Mouse (Mus musculus) liver, adult 2 months (tissue): ENCODE measurements around the gene Klhdc4. TPM values are rescaled to one million over a fixed set of nuclear protein-coding genes. Genes with fewer than 3 reads are reported as not detected.

Experiments
- DNase-seq: peaks from one replicate; pipeline ENCODE4 v3.0.0-alpha.2; 2011; ENCODE audit warnings: low read depth, low spot score; ENCODE audit errors: extremely low read depth
- H3K27ac ChIP-seq: fragments of 200-500 bp; replicated peaks from 2 replicates; pipeline ENCODE4 v1.5.1; 2012; ENCODE audit warnings: low read depth, mild to moderate bottlenecking, control low read depth, inconsistent platforms, low read length; ENCODE audit not compliant: insufficient read depth
- H3K27me3 ChIP-seq: fragments of 200-500 bp; 2 replicates; pipeline ENCODE4 v1.6.1; 2012; ENCODE audit warnings: mild to moderate bottlenecking, moderate library complexity, low read length, inconsistent platforms; ENCODE audit not compliant: control insufficient read depth, insufficient read depth
- H3K36me3 ChIP-seq: fragments of 200-500 bp; 2 replicates; pipeline ENCODE4 v1.6.1; 2012; ENCODE audit warnings: low read length, inconsistent platforms; ENCODE audit not compliant: control insufficient read depth, insufficient read depth
- H3K4me1 ChIP-seq: fragments of 200-500 bp; 2 replicates; pipeline ENCODE4 v1.6.1; 2011; ENCODE audit warnings: low read length; ENCODE audit not compliant: control insufficient read depth, insufficient read depth
- H3K4me3 ChIP-seq: fragments of 200-500 bp; 2 replicates; pipeline ENCODE4 v1.5.1; 2011; ENCODE audit warnings: low read depth, mild to moderate bottlenecking, control low read depth, low read length, moderate library complexity; ENCODE audit not compliant: insufficient read depth
- H3K79me2 ChIP-seq: fragments of 200-500 bp; 2 replicates; pipeline ENCODE4 v1.6.1; 2012; ENCODE audit warnings: inconsistent platforms, mild to moderate bottlenecking, low read length, moderate library complexity; ENCODE audit not compliant: control insufficient read depth, insufficient read depth
- H3K9ac ChIP-seq: fragments of 200-500 bp; 2 replicates; pipeline ENCODE4 v1.6.1; 2012; ENCODE audit warnings: low read depth, mild to moderate bottlenecking, control low read depth, inconsistent platforms, low read length
- CTCF ChIP-seq: fragments of 200-500 bp; IDR thresholded peaks from 2 replicates; pipeline ENCODE4 v1.5.1; 2011; ENCODE audit warnings: low read depth, low read length, control low read depth
- POLR2A ChIP-seq: fragments of 200-500 bp; IDR thresholded peaks from 2 replicates; pipeline ENCODE4 v1.6.1; 2011; ENCODE audit warnings: low read length, control low read depth; ENCODE audit not compliant: insufficient read depth; ENCODE audit errors: extremely low read depth
- WGBS: fragments of 180-500 bp; shearing (Covaris S2); methylation state at CpG from one replicate; pipeline ENCODE4 v1.1.7; 2018; 5-methylcytosine and 5-hydroxymethylcytosine counted together
- polyA plus RNA-seq: library from polyadenylated mRNA; depleted of rRNA; stranded (reverse); fragments of >200 nt; gene quantifications from 2 replicates; pipeline ENCODE4 v1.2.3, GENCODE M21; 2012
- total RNA-seq: library from RNA; depleted of rRNA; stranded (reverse); fragments of >200 nt; gene quantifications from 2 replicates; pipeline ENCODE4 v1.2.3, GENCODE M21; 2014

Gene Klhdc4
- total and polyA plus RNA-seq, 2 experiments, result 11.9 to 14.8 TPM

GRCm38 (mm10) chr8:121874031-121874430 is 44.7 kb upstream of the Klhdc4 start:
- TF ChIP-seq CTCF (peak; percentile 96), POLR2A (no peak)
- Histone ChIP-seq H3K36me3 (no peaks in the 10 kb centered on the region), H3K27ac (no peak overlapping the region), H3K27me3 (no peaks in the 10 kb centered on the region), H3K4me3 (no peak overlapping the region), H3K4me1 (peaks cover 2% of the 10 kb centered on the region; the same call in 1 of the 2 replicates), H3K9ac (no peak overlapping the region), H3K79me2 (no peaks in the 10 kb centered on the region)
- 36% methylated on average over 9 of the region's 9 CpGs for WGBS
- peak; percentile 53 for DNase-seq

GRCm38 (mm10) chr8:121871833-121872440 is 42.6 kb upstream of the Klhdc4 start:
- Histone ChIP-seq H3K27ac (no peak overlapping the region), H3K36me3 (no peaks in the 10 kb centered on the region), H3K79me2 (no peaks in the 10 kb centered on the region), H3K9ac (no peak overlapping the region), H3K4me3 (no peak overlapping the region), H3K27me3 (no peaks in the 10 kb centered on the region), H3K4me1 (peaks cover 2% of the 10 kb centered on the region; the same call in 1 of the 2 replicates)
- no peak for TF ChIP-seq CTCF
- no peak for TF ChIP-seq POLR2A
- WGBS, result 31% methylated on average over 10 of the region's 10 CpGs
- DNase-seq, result no peak

GRCm38 (mm10) chr8:121870190-121870589 is 40.8 kb upstream of the Klhdc4 start:
- Histone ChIP-seq H3K4me3 (no peak overlapping the region), H3K36me3 (no peaks in the 10 kb centered on the region), H3K27me3 (no peaks in the 10 kb centered on the region), H3K9ac (no peak overlapping the region), H3K79me2 (no peaks in the 10 kb centered on the region), H3K4me1 (peaks cover 2% of the 10 kb centered on the region; the same call in 1 of the 2 replicates), H3K27ac (no peak overlapping the region)
- peak; percentile 79 for DNase-seq
- TF ChIP-seq POLR2A (no peak), CTCF (no peak)
- WGBS, result 29% methylated on average over 2 of the region's 2 CpGs

- Histone ChIP-seq H3K4me1 (peaks cover 2% of the 10 kb centered on the region; the same call in 1 of the 2 replicates), H3K27ac (no peak overlapping the region), H3K9ac (no peak overlapping the region), H3K36me3 (no peaks in the 10 kb centered on the region), H3K4me3 (no peak overlapping the region), H3K27me3 (no peaks in the 10 kb centered on the region), H3K79me2 (no peaks in the 10 kb centered on the region)
- peak; percentile 16 for DNase-seq
- WGBS, result 33% methylated on average over 7 of the region's 7 CpGs
- TF ChIP-seq POLR2A, result no peak
- no peak for TF ChIP-seq CTCF
Measured at GRCm38 (mm10) chr8:121868896-121869295, 39.5 kb upstream of the Klhdc4 start.

GRCm38 (mm10) chr8:121868196-121868595 is 38.8 kb upstream of the Klhdc4 start:
- Histone ChIP-seq H3K79me2 (no peaks in the 10 kb centered on the region), H3K9ac (no peak overlapping the region), H3K27me3 (no peaks in the 10 kb centered on the region), H3K27ac (no peak overlapping the region), H3K4me1 (peaks cover 2% of the 10 kb centered on the region; the same call in 1 of the 2 replicates), H3K36me3 (no peaks in the 10 kb centered on the region), H3K4me3 (no peak overlapping the region)
- TF ChIP-seq POLR2A, result no peak
- no peak for TF ChIP-seq CTCF
- no peak for DNase-seq
- 84% methylated on average over 5 of the region's 5 CpGs for WGBS

GRCm38 (mm10) chr8:121865356-121865755 is 36.0 kb upstream of the Klhdc4 start:
- Histone ChIP-seq H3K27me3 (no peaks in the 10 kb centered on the region), H3K79me2 (no peaks in the 10 kb centered on the region), H3K27ac (no peak overlapping the region), H3K4me3 (no peak overlapping the region), H3K36me3 (no peaks in the 10 kb centered on the region), H3K9ac (no peak overlapping the region), H3K4me1 (peaks cover under 1% of the 10 kb centered on the region; the same call in 1 of the 2 replicates)
- TF ChIP-seq POLR2A (no peak), CTCF (no peak)
- 86% methylated on average over 8 of the region's 8 CpGs for WGBS
- no peak for DNase-seq
